ENCODE assay signal across 17 mouse cellular contexts in genomic region chr1:58458175-58458574, GRCm38 (mm10). TPM values are rescaled to one million over a fixed set of nuclear protein-coding genes. Genes with fewer than 3 reads are reported as not detected.
DNase-seq lines count a peak whose midpoint lies in the region; TF ChIP-seq lines count a peak whose summit lies in the region.
"Had no signal": no experiment of that assay in that cellular context is flagged by ENCODE, and none has a peak within 500 bp of the region (broad histone marks: within the 10 kb centered on the region; RNA-seq: fewer than 3 reads in every experiment).

No protein-coding gene starts in this region.

- no peak overlapping the region for H3K4me3 ChIP-seq in layer of hippocampus, adult 2 months
- H3K4me3 ChIP-seq in E14TG2a.4 (replicated peaks; ENCODE audit: low read length) (peak overlapping the region; percentile 32; the same call in 1 of the 2 replicates), ES-E14 (ENCODE audit: insufficient read depth in 1 of 2, low read depth in 1 of 2, low read length in 2 of 2, poor library complexity in 1 of 2, severe bottlenecking in 1 of 2) (0 out of 4 replicates have a peak overlapping the region, but pooled peaks of 1 of the 2 experiments have one; percentile 1)
- H3K4me3 ChIP-seq: embryonic facial prominence, embryonic 12.5 days; forebrain, embryonic 12.5 days; heart, embryonic 10.5 days; hindbrain, embryonic 10.5 days; intestine, embryonic 15.5 days had no signal

- H3K27me3 ChIP-seq in E14TG2a.4 (ENCODE audit: insufficient read depth, low read length): no peaks in the 10 kb centered on the region
- H3K27me3 ChIP-seq: embryonic facial prominence, embryonic 12.5 days; forebrain, embryonic 12.5 days; intestine, embryonic 15.5 days had no signal

- H3K36me3 ChIP-seq in E14TG2a.4 (ENCODE audit: insufficient read depth, low read length) (peaks cover 99% of the 10 kb centered on the region), ES-E14 (ENCODE audit: control insufficient read depth, insufficient read depth, low read length, poor library complexity, severe bottlenecking) (peaks cover 38% of the 10 kb centered on the region)

- H3K9me3 ChIP-seq in E14TG2a.4 (ENCODE audit: low read length) (no peaks in the 10 kb centered on the region), ES-E14 (ENCODE audit: control insufficient read depth, insufficient read depth, low read depth, low read length) (no peaks in the 10 kb centered on the region)
- H3K9me3 ChIP-seq: embryonic facial prominence, embryonic 12.5 days; forebrain, embryonic 12.5 days; heart, embryonic 10.5 days; hindbrain, embryonic 10.5 days; intestine, embryonic 15.5 days had no signal

- H3K27ac ChIP-seq in layer of hippocampus, adult 2 months: peak overlapping the region; percentile 61
- no peak overlapping the region for H3K27ac ChIP-seq in ES-E14 (ENCODE audit: insufficient read depth, low read depth, low read length, poor library complexity, severe bottlenecking)
- H3K27ac ChIP-seq: embryonic facial prominence, embryonic 12.5 days; forebrain, embryonic 12.5 days; heart, embryonic 10.5 days; hindbrain, embryonic 10.5 days; hindbrain, embryonic 14.5 days; intestine, embryonic 15.5 days had no signal

- H3K9ac ChIP-seq in ES-E14 (ENCODE audit: insufficient read depth, low read depth, low read length, poor library complexity, severe bottlenecking): no peak overlapping the region; the same call in 1 of the 2 replicates
- H3K9ac ChIP-seq: embryonic facial prominence, embryonic 12.5 days; forebrain, embryonic 12.5 days; hindbrain, embryonic 14.5 days; intestine, embryonic 15.5 days had no signal

- H3K4me1 ChIP-seq in E14TG2a.4 (replicated peaks; ENCODE audit: low read depth, low read length) (peaks cover 28% of the 10 kb centered on the region), ES-E14 (ENCODE audit: control insufficient read depth in 2 of 2, insufficient read depth in 2 of 2, low read length in 2 of 2, poor library complexity in 1 of 2) (peaks cover 0 to 2% of the 10 kb centered on the region in 2 experiments; a peak in 1 of 4 replicates)
- H3K4me1 ChIP-seq: embryonic facial prominence, embryonic 12.5 days; forebrain, embryonic 12.5 days; heart, embryonic 10.5 days; hindbrain, embryonic 10.5 days; intestine, embryonic 15.5 days had no signal

- no peak for TF ChIP-seq CTCF in layer of hippocampus, adult 2 months (conservative IDR thresholded peaks at IDR 0.05)
- TF ChIP-seq CTCF in E14TG2a.4 (conservative IDR thresholded peaks at IDR 0.05; ENCODE audit: low read length): no peak

- DNase-seq in heart, adult 11 months: peak; percentile 87
- no peak for DNase-seq in heart, adult 18-20 months
- no peak for DNase-seq in layer of hippocampus, adult 2 months (ENCODE audit: low spot score in 2 of 2)
- DNase-seq in layer of hippocampus, adult 8-10 months (ENCODE audit: low spot score in 2 of 2): no peak
- DNase-seq in ES-E14 (ENCODE audit: low read depth, low spot score): peak; percentile 16
- no peak for DNase-seq in embryo, embryonic 10.5 days (ENCODE audit: low spot score)
- DNase-seq in yolk sac, embryonic 10.5 days (ENCODE audit: low spot score): no peak
- DNase-seq: adrenal gland, adult 8-10 months; gastrocnemius, postnatal 14 days; kidney, adult 18-20 months had no signal

- in situ Hi-C loops in ES-E14 (cut with MboI; ENCODE audit: low sequenced_read_pairs in 2 of 2, unreplicated experiment in 2 of 2): no loop called here

TF ChIP-seq in ES-E14, 5 proteins besides CTCF, POLR2A, EP300 and RAD21:
- TF ChIP-seq CHD2 (IDR thresholded peaks at IDR 0.05; ENCODE audit: low read depth, low read length) (0 out of 2 replicates have a peak, but pooled peaks have one; percentile 45), HCFC1 (IDR thresholded peaks at IDR 0.05; ENCODE audit: borderline replicate concordance, insufficient read depth, low read length) (no peak), MAFK (IDR thresholded peaks at IDR 0.05; ENCODE audit: insufficient read depth, low read depth, low read length) (no peak), ZNF384 (IDR thresholded peaks at IDR 0.05; ENCODE audit: low read depth, low read length) (no peak), ZC3H11A (IDR thresholded peaks at IDR 0.05; ENCODE audit: borderline replicate concordance, low read depth, low read length) (no peak)

RNA-seq across cellular contexts. Expression of gene Ppil3, which starts 12.9 kb away (rescaled TPM):
- total RNA-seq in heart, adult 18-20 months (2021): 10 to 100 TPM; 18.3 to 19.5 TPM
- total RNA-seq in layer of hippocampus, adult 2 months (2021): 10 to 100 TPM; 27.5 to 31.3 TPM
- total RNA-seq in layer of hippocampus, adult 8-10 months (2022): 10 to 100 TPM; 26.9 to 34.1 (median 31.9) TPM
- 30.1 and 48.5 TPM in 2 replicates for total RNA-seq in ES-E14 (2012; rRNA removed)

RNA-seq across cellular contexts. Expression of gene Nif3l1, which starts 13.2 kb away (rescaled TPM):
- 10 to 100 TPM; 10.8 to 13.8 TPM for total RNA-seq in heart, adult 18-20 months (2021)
- total RNA-seq in layer of hippocampus, adult 2 months (2021): 10 to 100 TPM; 17.6 to 21.3 TPM
- total RNA-seq in layer of hippocampus, adult 8-10 months (2022): 10 to 100 TPM; 15.7 to 30.6 (median 22.0) TPM
- 26.6 and 32.7 TPM in 2 replicates for total RNA-seq in ES-E14 (2012; rRNA removed)

RNA-seq across cellular contexts. Expression of gene Clk1, which starts 34.3 kb away (rescaled TPM):
- total RNA-seq in heart, adult 18-20 months (2021): 10 to 100 TPM; 43.0 to 61.3 TPM
- 100 to 1,000 TPM; 104 to 159 TPM for total RNA-seq in layer of hippocampus, adult 2 months (2021)
- total RNA-seq in layer of hippocampus, adult 8-10 months (2022): 100 to 1,000 TPM; 129 to 171 (median 145) TPM
- total RNA-seq in ES-E14 (2012; rRNA removed): 137 and 181 TPM in 2 replicates

RNA-seq across cellular contexts. Expression of gene Orc2, which starts 46.7 kb away (rescaled TPM):
- 10 to 100 TPM; 10.7 to 11.6 TPM for total RNA-seq in heart, adult 18-20 months (2021)
- total RNA-seq in layer of hippocampus, adult 2 months (2021): 10 to 100 TPM; 24.7 to 27.9 TPM
- total RNA-seq in layer of hippocampus, adult 8-10 months (2022): 10 to 100 TPM; 25.7 to 28.4 (median 25.8) TPM
- 49.9 and 71.3 TPM in 2 replicates for total RNA-seq in ES-E14 (2012; rRNA removed)

Comparison
In these comparisons a context has a peak if more than half of its experiments do, and no peak if none do; other contexts are left out.
1. DNase-seq: peak in heart, adult 11 months (single experiment) and ES-E14 (single experiment); none in heart, adult 18-20 months (0 of 2), layer of hippocampus, adult 2 months (0 of 2), layer of hippocampus, adult 8-10 months (0 of 2), embryo, embryonic 10.5 days (single experiment) and yolk sac, embryonic 10.5 days (single experiment).